Mouse (Mus musculus) limb, embryonic 15.5 days (tissue): ENCODE measurements around the gene Eef1akmt1. TPM values are rescaled to one million over a fixed set of nuclear protein-coding genes. Genes with fewer than 3 reads are reported as not detected.

ENCODE experiments used
- ATAC-seq: fragments of 200-750 bp; cut with Nextera tagmentation; 2 replicates; pipeline ENCODE4 v1.8.0; 2017; ENCODE audit warnings: low read depth, moderate TSS enrichment; ENCODE audit not compliant: insufficient number of reproducible peaks, low FRiP score, low TSS enrichment
- H3K27ac ChIP-seq: fragments of 300-500 bp; sonication (generic); 2 replicates; pipeline ENCODE4 v1.5.1; 2015; ENCODE audit warnings: moderate library complexity, mild to moderate bottlenecking, inconsistent platforms
- H3K27me3 ChIP-seq: fragments of 300-500 bp; sonication (generic); 2 replicates; pipeline ENCODE4 v1.6.1; 2015; ENCODE audit warnings: inconsistent platforms
- H3K36me3 ChIP-seq: fragments of 300-500 bp; sonication (generic); 2 replicates; pipeline ENCODE4 v1.6.1; 2015; ENCODE audit warnings: inconsistent platforms
- H3K4me1 ChIP-seq: fragments of 300-500 bp; sonication (generic); 2 replicates; pipeline ENCODE4 v1.6.1; 2015; ENCODE audit warnings: inconsistent platforms
- H3K4me2 ChIP-seq: fragments of 300-500 bp; sonication (generic); 2 replicates; pipeline ENCODE4 v1.6.1; 2015; ENCODE audit warnings: mild to moderate bottlenecking, inconsistent platforms
- H3K4me3 ChIP-seq: fragments of 300-500 bp; sonication (generic); 2 replicates; pipeline ENCODE4 v1.5.1; 2015; ENCODE audit warnings: mild to moderate bottlenecking, inconsistent platforms
- H3K9ac ChIP-seq: fragments of 300-500 bp; sonication (generic); 2 replicates; pipeline ENCODE4 v1.6.1; 2015; ENCODE audit warnings: inconsistent platforms
- H3K9me3 ChIP-seq: fragments of 300-500 bp; sonication (generic); 2 replicates; pipeline ENCODE4 v1.6.1; 2016; ENCODE audit warnings: inconsistent platforms
- WGBS: fragments of 180-500 bp; shearing (Covaris S2); methylation state at CpG from one replicate; pipeline ENCODE4 v1.1.7; 2015; 5-methylcytosine and 5-hydroxymethylcytosine counted together
- polyA plus RNA-seq: library from polyadenylated mRNA; unstranded; fragments of >200 nt; fragmentation: Nextera tagmentation; extraction: Ambion mirVana; gene quantifications from 2 replicates; pipeline ENCODE4 v1.2.1, GENCODE M21; 2015

Eef1akmt1 gene
- polyA plus RNA-seq, 1 experiment from 2014 or later, result 88.8 TPM

- Histone ChIP-seq H3K27me3 (no peaks in the 10 kb centered on the region), H3K4me2 (no peak overlapping the region), H3K9ac (no peak overlapping the region), H3K9me3 (no peaks in the 10 kb centered on the region), H3K36me3 (peaks cover 77% of the 10 kb centered on the region), H3K27ac (no peak overlapping the region), H3K4me3 (no peak overlapping the region), H3K4me1 (no peaks in the 10 kb centered on the region)
- WGBS, result 94% methylated on average over 3 of the region's 3 CpGs
- ATAC-seq, result no peak
Observed at GRCm38 (mm10) chr14:57591830-57592229, 20.4 kb upstream of the Eef1akmt1 start.

GRCm38 (mm10) chr14:57576364-57577060 is 5.1 kb upstream of the Eef1akmt1 start:
- Histone ChIP-seq H3K27ac (no peak overlapping the region), H3K4me1 (no peaks in the 10 kb centered on the region), H3K36me3 (peaks cover 16% of the 10 kb centered on the region), H3K9ac (no peak overlapping the region), H3K4me2 (no peak overlapping the region), H3K9me3 (no peaks in the 10 kb centered on the region), H3K4me3 (no peak overlapping the region), H3K27me3 (no peaks in the 10 kb centered on the region)
- ATAC-seq, result no peak
- 93% methylated on average over 2 of the region's 2 CpGs for WGBS

- Histone ChIP-seq H3K9me3 (no peaks in the 10 kb centered on the region), H3K4me1 (peaks cover 3% of the 10 kb centered on the region; the same call in 1 of the 2 replicates), H3K36me3 (peaks cover 11% of the 10 kb centered on the region), H3K4me2 (no peak overlapping the region), H3K27ac (no peak overlapping the region), H3K27me3 (no peaks in the 10 kb centered on the region), H3K4me3 (no peak overlapping the region), H3K9ac (no peak overlapping the region)
- ATAC-seq, result no peak
- WGBS, result 82% methylated on average over 6 of the region's 6 CpGs
Observed at GRCm38 (mm10) chr14:57574792-57575587, 3.6 kb upstream of the Eef1akmt1 start.

DNA sequence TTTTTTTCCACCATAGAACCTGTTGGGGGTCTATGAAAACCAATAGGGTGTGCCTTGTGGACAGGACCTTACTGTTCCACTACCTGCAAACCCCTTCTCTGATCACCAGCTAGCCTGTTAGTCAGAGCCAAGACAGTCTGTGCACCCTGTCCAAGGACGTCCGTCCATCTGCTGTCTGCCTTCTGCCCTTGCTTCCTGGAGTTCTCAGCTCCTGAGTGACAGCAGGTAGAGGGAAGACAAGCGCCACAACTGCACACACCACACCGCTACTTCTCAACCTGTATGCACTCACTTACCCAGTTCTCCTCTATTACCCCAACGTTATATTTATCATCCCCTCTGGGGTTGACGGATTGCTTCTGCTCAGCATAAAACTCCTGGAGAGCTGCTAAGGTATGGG is 5.8 kb downstream of the Eef1akmt1 start:
- Histone ChIP-seq H3K4me1 (no peaks in the 10 kb centered on the region), H3K27me3 (no peaks in the 10 kb centered on the region)
- no peak for ATAC-seq

DNA sequence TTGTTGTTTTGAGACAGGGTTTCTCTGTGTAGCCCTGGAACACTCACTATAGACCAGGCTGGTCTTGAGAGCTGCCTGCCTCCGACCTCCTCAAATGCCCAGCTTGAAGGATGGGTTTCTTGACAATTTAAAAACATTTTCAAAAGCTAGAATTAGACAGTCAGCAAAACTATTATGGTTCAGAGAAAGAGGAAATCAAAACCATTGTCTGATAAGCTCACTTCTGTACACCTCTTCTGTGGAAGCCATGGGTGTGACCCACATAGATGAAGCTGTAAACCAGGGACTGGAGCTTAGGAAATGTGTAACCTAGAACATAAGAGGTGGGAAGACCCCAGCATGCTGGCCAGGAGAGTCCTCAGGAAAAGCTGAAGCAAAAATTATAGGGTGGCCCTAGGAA is 14.5 kb downstream of the Eef1akmt1 start:
- no peaks in the 10 kb centered on the region for H3K9me3 ChIP-seq
- H3K4me3 ChIP-seq, result no peak overlapping the region
- no peak overlapping the region for H3K4me2 ChIP-seq
- no peak overlapping the region for H3K27ac ChIP-seq
- 92% methylated on average over 1 of the region's 1 CpGs for WGBS
- no peaks in the 10 kb centered on the region for H3K4me1 ChIP-seq
- H3K27me3 ChIP-seq, result no peaks in the 10 kb centered on the region
- peaks cover 16% of the 10 kb centered on the region for H3K36me3 ChIP-seq
- ATAC-seq, result no peak
- H3K9ac ChIP-seq, result no peak overlapping the region

More for the DNA sequence above, 5.8 kb downstream of the Eef1akmt1 start:
- Histone ChIP-seq H3K4me2 (no peak overlapping the region), H3K27ac (no peak overlapping the region), H3K4me3 (no peak overlapping the region), H3K36me3 (peaks cover 12% of the 10 kb centered on the region; the same call in 1 of the 2 replicates), H3K9me3 (no peaks in the 10 kb centered on the region), H3K9ac (no peak overlapping the region)
- WGBS, result 81% methylated on average over 6 of the region's 6 CpGs

GRCm38 (mm10) chr14:57555471-57556070 is 15.8 kb downstream of the Eef1akmt1 start:
- ATAC-seq, result no peak
- no peaks in the 10 kb centered on the region for H3K4me1 ChIP-seq
- no peak overlapping the region for H3K9ac ChIP-seq
- no peak overlapping the region for H3K27ac ChIP-seq
- H3K4me3 ChIP-seq, result no peak overlapping the region
- H3K4me2 ChIP-seq, result no peak overlapping the region
- peaks cover 16% of the 10 kb centered on the region for H3K36me3 ChIP-seq
- WGBS, result 79% methylated on average over 7 of the region's 7 CpGs
- no peaks in the 10 kb centered on the region for H3K9me3 ChIP-seq
- H3K27me3 ChIP-seq, result no peaks in the 10 kb centered on the region

DNA sequence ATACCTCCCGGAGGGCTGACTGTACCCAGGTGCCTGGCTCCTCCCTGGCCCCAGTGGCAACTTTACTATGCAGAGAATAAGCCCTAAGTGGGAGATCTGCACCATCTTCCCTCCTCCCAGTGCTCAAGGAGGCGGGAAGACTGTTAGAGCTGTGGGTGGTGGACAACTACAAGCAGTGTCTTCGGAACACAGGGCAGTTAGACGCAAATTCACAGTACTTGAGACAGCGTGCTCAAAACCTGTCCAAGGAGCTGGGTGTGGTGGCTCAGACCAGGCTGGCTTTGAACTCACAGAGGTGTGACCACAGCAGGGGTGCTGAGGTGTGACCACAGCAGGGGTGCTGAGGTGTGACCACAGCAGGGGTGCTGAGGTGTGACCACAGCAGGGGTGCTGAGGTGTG is 17.0 kb downstream of the Eef1akmt1 start:
- Histone ChIP-seq H3K4me1 (no peaks in the 10 kb centered on the region), H3K27me3 (no peaks in the 10 kb centered on the region), H3K9ac (no peak overlapping the region), H3K4me2 (no peak overlapping the region), H3K36me3 (peaks cover 26% of the 10 kb centered on the region), H3K9me3 (no peaks in the 10 kb centered on the region), H3K27ac (no peak overlapping the region), H3K4me3 (no peak overlapping the region)
- WGBS, result 81% methylated on average over 5 of the region's 5 CpGs
- ATAC-seq, result no peak

- Histone ChIP-seq H3K27me3 (no peaks in the 10 kb centered on the region), H3K9ac (no peak overlapping the region), H3K4me2 (no peak overlapping the region), H3K9me3 (no peaks in the 10 kb centered on the region), H3K27ac (no peak overlapping the region), H3K4me1 (no peaks in the 10 kb centered on the region), H3K4me3 (no peak overlapping the region), H3K36me3 (peaks cover 33% of the 10 kb centered on the region)
- ATAC-seq, result no peak
Observed at GRCm38 (mm10) chr14:57552945-57553344, 18.5 kb downstream of the Eef1akmt1 start.

DNA sequence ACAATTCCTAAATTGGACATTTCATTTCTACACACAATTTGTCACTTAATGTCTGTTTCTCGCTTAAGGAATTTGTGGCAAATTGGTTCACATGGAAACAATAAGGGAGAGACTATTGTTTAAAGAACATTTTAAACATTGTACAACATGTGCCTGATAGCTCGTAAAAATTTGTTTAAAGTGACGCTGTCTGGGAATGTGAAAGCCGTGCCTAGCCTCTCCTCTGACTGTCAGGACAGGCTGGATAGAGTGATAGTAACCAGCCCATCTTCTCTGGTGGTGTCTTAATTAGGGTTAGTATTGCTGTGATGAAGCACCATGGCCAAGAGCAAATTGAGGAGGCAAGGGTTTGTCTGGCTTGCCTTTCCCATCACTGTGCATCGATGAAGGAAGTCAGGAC is 24.4 kb downstream of the Eef1akmt1 start:
- Histone ChIP-seq H3K27ac (peak overlapping the region; percentile 77), H3K9ac (no peak overlapping the region), H3K4me3 (no peak overlapping the region), H3K4me1 (peaks cover 18% of the 10 kb centered on the region), H3K27me3 (no peaks in the 10 kb centered on the region), H3K4me2 (no peak overlapping the region), H3K9me3 (no peaks in the 10 kb centered on the region), H3K36me3 (peaks cover 29% of the 10 kb centered on the region)
- no peak for ATAC-seq
- WGBS, result 33% methylated on average over 5 of the region's 5 CpGs

DNA sequence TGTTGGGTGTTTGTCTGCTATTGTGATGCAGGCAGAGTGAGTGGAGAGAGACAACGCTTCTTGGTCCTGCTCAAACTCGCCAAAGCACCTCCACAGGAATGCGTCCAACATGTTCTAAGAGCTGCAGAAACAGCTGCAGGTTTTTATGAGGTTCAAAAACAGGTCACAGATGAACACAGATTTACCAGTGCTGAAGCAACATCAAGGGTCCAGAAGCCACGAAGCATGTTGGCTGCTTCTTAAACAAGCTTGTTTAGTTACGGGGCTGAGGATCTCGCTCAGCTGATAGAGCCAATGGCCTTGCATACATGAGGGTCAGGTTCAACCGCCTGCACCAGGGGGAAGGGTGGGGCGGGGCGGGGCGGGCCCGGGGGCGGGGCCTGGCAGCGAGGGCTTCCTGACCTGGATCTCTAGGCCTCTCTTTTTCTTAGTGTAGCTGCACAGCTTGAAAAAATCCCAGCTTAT is 24.8 kb downstream of the Eef1akmt1 start:
- no peaks in the 10 kb centered on the region for H3K9me3 ChIP-seq
- no peak overlapping the region for H3K4me2 ChIP-seq
- peak overlapping the region; percentile 77 for H3K27ac ChIP-seq
- WGBS, result 8% methylated on average over 13 of the region's 13 CpGs
- peaks cover 33% of the 10 kb centered on the region for H3K36me3 ChIP-seq
- H3K4me3 ChIP-seq, result no peak overlapping the region
- H3K4me1 ChIP-seq, result peaks cover 18% of the 10 kb centered on the region
- H3K9ac ChIP-seq, result no peak overlapping the region
- peak; percentile 73 for ATAC-seq
- no peaks in the 10 kb centered on the region for H3K27me3 ChIP-seq

DNA sequence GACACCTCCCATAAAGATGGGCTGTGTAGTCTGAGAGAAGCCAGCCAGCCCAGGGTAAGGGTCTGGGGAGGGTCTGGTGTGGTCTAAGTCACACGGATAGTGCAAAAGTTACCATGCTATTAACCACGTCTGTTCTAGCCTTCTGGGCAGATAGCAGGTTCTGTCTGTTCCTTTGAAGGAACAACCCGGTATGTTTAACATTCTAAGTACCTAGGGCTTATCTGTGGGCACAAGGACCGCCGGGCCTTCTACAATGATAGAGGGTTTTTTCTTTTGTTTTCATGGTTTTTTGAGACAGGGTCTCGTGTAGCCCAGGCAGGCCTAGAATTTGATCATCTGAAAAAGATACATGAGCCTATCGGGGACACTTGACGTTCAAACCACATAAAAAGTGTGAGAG is 25.3 kb downstream of the Eef1akmt1 start:
- ATAC-seq, result no peak
- Histone ChIP-seq H3K27ac (peak overlapping the region; percentile 77), H3K4me2 (no peak overlapping the region), H3K9me3 (no peaks in the 10 kb centered on the region), H3K4me1 (peaks cover 18% of the 10 kb centered on the region), H3K9ac (no peak overlapping the region), H3K27me3 (no peaks in the 10 kb centered on the region), H3K36me3 (peaks cover 33% of the 10 kb centered on the region), H3K4me3 (no peak overlapping the region)
- WGBS, result 61% methylated on average over 8 of the region's 8 CpGs

- H3K4me1 ChIP-seq, result peaks cover 18% of the 10 kb centered on the region
- no peak overlapping the region for H3K9ac ChIP-seq
- H3K4me3 ChIP-seq, result no peak overlapping the region
- H3K36me3 ChIP-seq, result peaks cover 33% of the 10 kb centered on the region
- 82% methylated on average over 17 of the region's 17 CpGs for WGBS
- no peaks in the 10 kb centered on the region for H3K27me3 ChIP-seq
- H3K27ac ChIP-seq, result no peak overlapping the region
- ATAC-seq, result no peak
- H3K9me3 ChIP-seq, result no peaks in the 10 kb centered on the region
- no peak overlapping the region for H3K4me2 ChIP-seq
Observed at GRCm38 (mm10) chr14:57545526-57545925, 25.9 kb downstream of the Eef1akmt1 start.
